Mouse (Mus musculus) liver, embryonic 14.5 days (tissue): Measurements from ENCODE around the gene Cd300lf.

Source experiments
- CTCF ChIP-seq: IDR thresholded peaks from 2 replicates; pipeline ENCODE4 v1.5.1; 2016; ENCODE audit warnings: antibody characterized with exemption, low read depth, control low read depth
- EP300 ChIP-seq: IDR thresholded peaks from 2 replicates; pipeline ENCODE4 v1.6.1; 2016; ENCODE audit warnings: antibody characterized with exemption, low read depth

DNA sequence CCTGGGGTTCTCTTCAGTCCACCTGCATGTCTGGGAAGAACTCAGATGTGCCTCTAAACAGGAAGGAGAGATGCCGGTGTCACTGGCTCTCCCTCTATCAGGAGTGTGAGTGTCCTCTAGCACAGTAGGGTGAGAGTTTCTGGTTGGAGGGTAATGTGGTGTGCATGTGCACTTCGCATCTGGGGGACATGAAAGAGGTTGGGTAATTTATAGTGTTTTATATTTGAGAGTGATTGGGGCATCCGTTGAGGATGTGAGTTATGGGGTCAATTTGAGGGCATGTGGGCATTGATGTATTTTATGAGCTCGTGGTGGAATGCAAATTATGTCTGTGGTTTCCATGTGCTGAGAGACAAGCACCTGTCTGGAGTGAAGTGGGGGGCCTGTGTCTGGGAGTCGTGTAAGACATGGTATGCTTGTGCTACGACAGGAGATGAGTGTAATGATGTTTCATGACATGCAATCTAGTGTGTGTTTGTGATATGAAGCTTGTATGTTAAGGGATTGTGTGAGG is 17.0 kb upstream of the Cd300lf start:
- TF ChIP-seq CTCF, result no peak
- TF ChIP-seq EP300, result no peak
